Mouse (Mus musculus): ENCODE measurements at regions not wholly inside any gene's neighbourhood (a gene's known extent, or its start where the extent isn't known, plus 50 kb on each side); places are given as distances from the start of the nearest gene placed in this dataset.

- in situ Hi-C loops (cut with MboI; ENCODE audit: low pct_ligation_motif_present, low pct_unique_long_range_greater_than_20kb, low sequenced_read_pairs) (no loop called here), dilution Hi-C loops (cut with MboI; ENCODE audit: extremely low pct_ligation_motif_present, extremely low pct_unique_long_range_greater_than_20kb, low sequenced_read_pairs) (no loop called here)
- Histone ChIP-seq H3K4me1 (ENCODE audit: control insufficient read depth in 1 of 2, insufficient read depth in 2 of 2) (no peaks in the 10 kb centered on the region), H3K9ac (ENCODE audit: insufficient read depth, low read depth) (no peak overlapping the region), H3K27me3 (replicated peaks) (no peaks in the 10 kb centered on the region), H3K36me3 (replicated peaks in 1 of 2; ENCODE audit: control insufficient read depth in 1 of 2, insufficient read depth in 1 of 2, low read length in 1 of 2) (no peaks in the 10 kb centered on the region), H3K4me3 (replicated peaks in 1 of 3; ENCODE audit: low read depth in 2 of 3, low read length in 2 of 3, poor library complexity in 1 of 3) (no peak overlapping the region), H3K79me2 (replicated peaks; ENCODE audit: control insufficient read depth, extremely low read depth, insufficient read depth, poor library complexity, severe bottlenecking) (no peaks in the 10 kb centered on the region), H3K27ac (ENCODE audit: insufficient read depth, low read depth) (no peak overlapping the region), H3K4me2 (ENCODE audit: insufficient read depth, low read depth, poor library complexity, severe bottlenecking) (no peak overlapping the region), H3K9me3 (replicated peaks; ENCODE audit: low read length) (no peaks in the 10 kb centered on the region)
- no peak for DNase-seq (ENCODE audit: extremely low read depth)
- TF ChIP-seq SMC3 (IDR thresholded peaks at IDR 0.05; ENCODE audit: low read depth, low read length) (no peak), JUND (conservative IDR thresholded peaks at IDR 0.05; ENCODE audit: low read depth, low read length) (no peak), NELFE (IDR thresholded peaks at IDR 0.05; ENCODE audit: low read depth, low read length) (no peak), MEF2A (IDR thresholded peaks at IDR 0.05; ENCODE audit: borderline replicate concordance, low read depth, low read length) (no peak), MAFK (IDR thresholded peaks at IDR 0.05; ENCODE audit: insufficient replicate concordance, low read length) (no peak), USF1 (IDR thresholded peaks at IDR 0.05; ENCODE audit: low read depth, low read length) (no peak), RAD21 (IDR thresholded peaks at IDR 0.05; ENCODE audit: low read depth, low read length) (no peak), USF2 (conservative IDR thresholded peaks at IDR 0.05; ENCODE audit: low read depth, low read length) (no peak), BHLHE40 (IDR thresholded peaks at IDR 0.05; ENCODE audit: low read depth, low read length) (no peak), NRF1 (IDR thresholded peaks at IDR 0.05; ENCODE audit: low read depth, low read length) (no peak), POLR2A (IDR thresholded peaks at IDR 0.05; ENCODE audit: low read depth, low read length) (no peak), ZC3H11A (IDR thresholded peaks at IDR 0.05; ENCODE audit: low read depth, low read length) (no peak), ZKSCAN1 (IDR thresholded peaks at IDR 0.05; ENCODE audit: borderline replicate concordance, low read depth, low read length) (no peak), ELF1 (IDR thresholded peaks at IDR 0.05; ENCODE audit: low read depth, low read length) (no peak), PAX5 (IDR thresholded peaks at IDR 0.05; ENCODE audit: low read length) (no peak), KAT2A (IDR thresholded peaks at IDR 0.05; ENCODE audit: insufficient replicate concordance, low read length) (no peak), CHD2 (IDR thresholded peaks at IDR 0.05; ENCODE audit: low read length) (no peak), E2F4 (IDR thresholded peaks at IDR 0.05; ENCODE audit: insufficient replicate concordance, low read depth, low read length) (no peak), TCF12 (IDR thresholded peaks at IDR 0.05; ENCODE audit: low read depth, low read length) (no peak), ETS1 (conservative IDR thresholded peaks at IDR 0.05; ENCODE audit: low read depth, low read length) (no peak)
Observed at GRCm38 (mm10) chr8:90414021-90414420, 65.9 kb upstream of the Tox3 start.

Measured in CH12.LX (cell line).